Mouse (Mus musculus) liver, postnatal 0 days (tissue): ENCODE data around the gene Kcnj10.

Experiments
- CTCF ChIP-seq: sonication (generic); IDR thresholded peaks from 2 replicates; pipeline ENCODE4 v1.5.1; 2016; ENCODE audit warnings: antibody characterized with exemption, low read depth
- EP300 ChIP-seq: IDR thresholded peaks from 2 replicates; pipeline ENCODE4 v1.6.1; 2016; ENCODE audit warnings: antibody characterized with exemption, low read depth, mild to moderate bottlenecking

DNA sequence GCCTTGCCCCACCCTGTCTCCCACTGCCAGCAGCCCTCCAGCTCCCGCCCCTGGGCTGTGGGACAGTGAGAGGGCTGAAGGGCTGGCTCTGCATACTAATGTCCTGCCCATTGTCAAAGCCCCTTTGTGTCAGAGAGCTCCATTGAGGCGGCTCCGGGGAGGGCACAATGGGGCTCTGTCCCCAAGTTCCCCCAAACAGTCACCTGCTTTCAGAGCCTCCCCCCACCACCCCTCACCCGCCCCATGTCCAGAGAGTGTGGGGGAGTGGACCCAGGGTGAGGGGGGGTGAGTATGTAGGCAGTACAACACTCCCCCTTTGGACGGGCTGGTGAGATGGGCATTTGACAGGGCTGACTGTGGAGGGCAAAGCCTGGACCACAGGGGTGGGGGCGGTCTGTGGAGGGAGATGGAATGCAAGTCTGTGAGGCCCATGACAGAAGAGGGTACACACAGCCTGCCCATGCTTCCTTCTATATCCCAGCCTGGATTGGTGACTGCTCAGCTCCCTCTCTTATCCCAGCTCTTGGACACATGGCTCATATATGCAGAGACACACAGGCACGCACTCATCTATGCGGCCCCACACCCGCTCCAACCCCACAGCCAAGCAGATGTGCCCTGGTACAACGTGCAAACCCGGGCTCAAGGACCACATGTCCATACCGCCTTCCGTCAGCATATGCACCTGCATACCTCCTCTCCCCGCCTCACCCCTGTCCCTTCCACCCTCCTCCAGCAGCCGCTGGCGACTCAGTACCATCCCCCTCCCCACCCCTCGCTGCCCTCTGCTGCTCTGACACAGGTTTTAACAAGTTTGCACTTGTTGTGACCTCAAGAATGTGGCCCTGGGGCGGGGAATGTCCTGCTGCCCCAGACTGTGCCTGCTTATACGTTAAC is 9.2 kb downstream of the Kcnj10 start:
- TF ChIP-seq CTCF (no peak), EP300 (no peak)
